Comparison of ENCODE assay signal across 10 mouse cellular contexts in genomic region chr7:99429786-99430185, GRCm38 (mm10). TPM values are rescaled to one million over a fixed set of nuclear protein-coding genes. Genes with fewer than 3 reads are reported as not detected.
DNase-seq lines count a peak whose midpoint lies in the region; ATAC-seq and TF ChIP-seq lines count a peak whose summit lies in the region.
"Had no signal": no experiment of that assay in that cellular context is flagged by ENCODE, and none has a peak within 500 bp of the region (broad histone marks: within the 10 kb centered on the region; RNA-seq: fewer than 3 reads in every experiment).

No protein-coding gene starts in this region.

- no peak overlapping the region for H3K4me3 ChIP-seq in cerebellum, adult 2 months (replicated peaks; ENCODE audit: insufficient read depth, low read depth, low read length)
- H3K4me3 ChIP-seq in lung, postnatal 0 days (ENCODE audit: low read depth, low read length) = no peak overlapping the region
- H3K4me3 ChIP-seq in forebrain, embryonic 15.5 days = no peak overlapping the region
- no peak overlapping the region for H3K4me3 ChIP-seq in liver, postnatal 0 days (ENCODE audit: low read depth, low read length)
- H3K4me3 ChIP-seq: kidney, embryonic 15.5 days; lung, embryonic 15.5 days had no signal

- TF ChIP-seq EP300 in lung, postnatal 0 days (IDR thresholded peaks at IDR 0.05) = no peak
- TF ChIP-seq EP300 in liver, postnatal 0 days (IDR thresholded peaks at IDR 0.05; ENCODE audit: low read depth) = no peak

- no peaks in the 10 kb centered on the region for H3K36me3 ChIP-seq in lung, postnatal 0 days (ENCODE audit: insufficient read depth, low read length)
- H3K36me3 ChIP-seq in forebrain, embryonic 15.5 days = no peaks in the 10 kb centered on the region
- no peaks in the 10 kb centered on the region for H3K36me3 ChIP-seq in liver, postnatal 0 days (replicated peaks; ENCODE audit: insufficient read depth, low read length)
- H3K36me3 ChIP-seq: kidney, embryonic 15.5 days; lung, embryonic 15.5 days had no signal

- H3K4me2 ChIP-seq in lung, postnatal 0 days (replicated peaks; ENCODE audit: low read depth, low read length) = no peak overlapping the region
- no peak overlapping the region for H3K4me2 ChIP-seq in forebrain, embryonic 15.5 days (replicated peaks)
- no peak overlapping the region for H3K4me2 ChIP-seq in liver, postnatal 0 days (ENCODE audit: low read depth, low read length)
- H3K4me2 ChIP-seq: kidney, embryonic 15.5 days; lung, embryonic 15.5 days had no signal

- no peak overlapping the region for H3K27ac ChIP-seq in cerebellum, adult 2 months (ENCODE audit: insufficient read depth, low read length)
- no peak overlapping the region for H3K27ac ChIP-seq in lung, postnatal 0 days (ENCODE audit: low read length)
- H3K27ac ChIP-seq in forebrain, embryonic 15.5 days (replicated peaks) = 0 out of 2 replicates have a peak overlapping the region, but pooled peaks have one; percentile 1
- no peak overlapping the region for H3K27ac ChIP-seq in liver, postnatal 0 days (ENCODE audit: low read depth)
- H3K27ac ChIP-seq: kidney, embryonic 15.5 days; lung, embryonic 15.5 days had no signal

- H3K27me3 ChIP-seq in cerebellum, adult 2 months (ENCODE audit: control insufficient read depth, insufficient read depth, low read length) = no peaks in the 10 kb centered on the region
- no peaks in the 10 kb centered on the region for H3K27me3 ChIP-seq in lung, postnatal 0 days (replicated peaks; ENCODE audit: insufficient read depth, low read length)
- no peaks in the 10 kb centered on the region for H3K27me3 ChIP-seq in forebrain, embryonic 15.5 days
- no peaks in the 10 kb centered on the region for H3K27me3 ChIP-seq in liver, postnatal 0 days (ENCODE audit: insufficient read depth, low read length)
- H3K27me3 ChIP-seq: kidney, embryonic 15.5 days; lung, embryonic 15.5 days had no signal

- no peak for TF ChIP-seq CTCF in cerebellum, adult 2 months (IDR thresholded peaks at IDR 0.05; ENCODE audit: borderline replicate concordance, insufficient read depth, low read depth, low read length)
- TF ChIP-seq CTCF in lung, postnatal 0 days (IDR thresholded peaks at IDR 0.05) = no peak
- TF ChIP-seq CTCF in liver, postnatal 0 days (IDR thresholded peaks at IDR 0.05; ENCODE audit: low read depth) = no peak

- 34% methylated on average over 6 of the region's 6 CpGs for WGBS in cerebellum, adult 2 months
- 49% methylated on average over 6 of the region's 6 CpGs for WGBS in lung, postnatal 0 days
- 18% methylated on average over 6 of the region's 6 CpGs for WGBS in forebrain, embryonic 15.5 days
- 76% methylated on average over 6 of the region's 6 CpGs for WGBS in liver, postnatal 0 days (ENCODE audit: insufficient replicate concordance)

- TF ChIP-seq POLR2A in cerebellum, adult 2 months (IDR thresholded peaks at IDR 0.05; ENCODE audit: borderline replicate concordance, insufficient read depth, low read length) = no peak

- H3K4me1 ChIP-seq in cerebellum, adult 2 months (ENCODE audit: control insufficient read depth, insufficient read depth, low read length) = peaks cover 14% of the 10 kb centered on the region
- H3K4me1 ChIP-seq in lung, postnatal 0 days (ENCODE audit: insufficient read depth, low read depth, low read length) = no peaks in the 10 kb centered on the region
- peaks cover 45% of the 10 kb centered on the region for H3K4me1 ChIP-seq in forebrain, embryonic 15.5 days
- H3K4me1 ChIP-seq in liver, postnatal 0 days (ENCODE audit: insufficient read depth) = peaks cover 5% of the 10 kb centered on the region; the same call in 1 of the 2 replicates

- no peaks in the 10 kb centered on the region for H3K9me3 ChIP-seq in lung, postnatal 0 days (ENCODE audit: low read length)
- no peaks in the 10 kb centered on the region for H3K9me3 ChIP-seq in forebrain, embryonic 15.5 days
- H3K9me3 ChIP-seq in liver, postnatal 0 days (ENCODE audit: low read length) = no peaks in the 10 kb centered on the region
- H3K9me3 ChIP-seq: kidney, embryonic 15.5 days; lung, embryonic 15.5 days had no signal

- no peak; the same call in 1 of the 2 replicates for ATAC-seq in lung, postnatal 0 days
- ATAC-seq in forebrain, embryonic 15.5 days (replicated peaks) = no peak
- ATAC-seq in liver, postnatal 0 days = no peak

- no peak overlapping the region for H3K9ac ChIP-seq in lung, postnatal 0 days (replicated peaks; ENCODE audit: low read depth)
- H3K9ac ChIP-seq in forebrain, embryonic 15.5 days (replicated peaks) = no peak overlapping the region
- no peak overlapping the region for H3K9ac ChIP-seq in liver, postnatal 0 days (replicated peaks)
- H3K9ac ChIP-seq: kidney, embryonic 15.5 days; lung, embryonic 15.5 days had no signal

- peak; percentile 61 to 71 for DNase-seq in cerebellum, postnatal 14 days
- no peak for DNase-seq in cerebellum, adult 2 months
- peak; percentile 21 for DNase-seq in lung, postnatal 36 days
- no peak for DNase-seq in lung, postnatal 0 days (ENCODE audit: low spot score)
- peak; percentile 63 for DNase-seq in retina, embryonic 14.5 days (ENCODE audit: low spot score)
- no peak for DNase-seq in liver, postnatal 0 days
- DNase-seq in adrenal gland, postnatal 25 days = no peak

RNA-seq across cellular contexts. Expression of gene Klhl35, which starts 36.0 kb away (rescaled TPM):
- polyA plus RNA-seq in cerebellum, adult 2 months (2012; rRNA removed) = 1.1 and 1.4 TPM in 2 replicates
- 1.2 and 1.8 TPM in 2 replicates for polyA plus RNA-seq in lung, postnatal 0 days (2015; fragmentation: Nextera tagmentation; extraction: Ambion mirVana)
- polyA plus RNA-seq in forebrain, embryonic 15.5 days (2015; fragmentation: Nextera tagmentation; extraction: Ambion mirVana) = 3.8 and 7.1 TPM in 2 replicates
- 0.35 and 0.37 TPM in 2 replicates for polyA plus RNA-seq in liver, postnatal 0 days (2015; fragmentation: Nextera tagmentation; extraction: Ambion mirVana)
- total RNA-seq in adrenal gland, postnatal 25 days (2021) = 0.43 and 1.5 TPM in 2 replicates

RNA-seq across cellular contexts. Expression of gene Gdpd5, which starts 48.6 kb away (rescaled TPM):
- 49.4 and 50.0 TPM in 2 replicates for polyA plus RNA-seq in cerebellum, adult 2 months (2012; rRNA removed)
- polyA plus RNA-seq in lung, postnatal 0 days (2015; fragmentation: Nextera tagmentation; extraction: Ambion mirVana) = 18.7 and 18.8 TPM in 2 replicates
- 40.0 and 41.8 TPM in 2 replicates for polyA plus RNA-seq in forebrain, embryonic 15.5 days (2015; fragmentation: Nextera tagmentation; extraction: Ambion mirVana)
- 1.7 TPM in 2 replicates for polyA plus RNA-seq in liver, postnatal 0 days (2015; fragmentation: Nextera tagmentation; extraction: Ambion mirVana)
- total RNA-seq in adrenal gland, postnatal 25 days (2021) = 4.9 and 9.9 TPM in 2 replicates

RNA-seq across cellular contexts. Expression of gene Rps3, which starts 53.8 kb away (rescaled TPM):
- 391 and 434 TPM in 2 replicates for polyA plus RNA-seq in cerebellum, adult 2 months (2012; rRNA removed)
- 594 and 625 TPM in 2 replicates for polyA plus RNA-seq in lung, postnatal 0 days (2015; fragmentation: Nextera tagmentation; extraction: Ambion mirVana)
- 553 and 561 TPM in 2 replicates for polyA plus RNA-seq in forebrain, embryonic 15.5 days (2015; fragmentation: Nextera tagmentation; extraction: Ambion mirVana)
- 472 TPM in 2 replicates for polyA plus RNA-seq in liver, postnatal 0 days (2015; fragmentation: Nextera tagmentation; extraction: Ambion mirVana)
- 552 and 603 TPM in 2 replicates for total RNA-seq in adrenal gland, postnatal 25 days (2021)

Comparison
In these comparisons a context has a peak if more than half of its experiments do, and no peak if none do; other contexts are left out.
1. DNase-seq: peak in cerebellum, postnatal 14 days (2 of 2), lung, postnatal 36 days (single experiment) and retina, embryonic 14.5 days (single experiment); none in cerebellum, adult 2 months (0 of 2), lung, postnatal 0 days (single experiment), liver, postnatal 0 days (single experiment) and adrenal gland, postnatal 25 days (single experiment).